Mouse (Mus musculus) lung, embryonic 15.5 days (tissue): ENCODE measurements around the gene Col19a1. TPM values are rescaled to one million over a fixed set of nuclear protein-coding genes. Genes with fewer than 3 reads are reported as not detected.
"Not testable (repeated sequence)": the region's sequence is repeated elsewhere in the genome, so short reads cannot be mapped to it uniquely, and the experiment has no call there.

Experiments used
- ATAC-seq: fragments of 200-750 bp; cut with Nextera tagmentation; 2 replicates; pipeline ENCODE4 v1.8.0; 2017; ENCODE audit warnings: moderate number of reproducible peaks, borderline replicate concordance; ENCODE audit not compliant: low FRiP score, low TSS enrichment; ENCODE audit errors: extremely low read depth
- H3K27ac ChIP-seq: fragments of 300-500 bp; sonication (generic); 2 replicates; pipeline ENCODE4 v1.5.1; 2015; ENCODE audit warnings: moderate library complexity, mild to moderate bottlenecking, inconsistent platforms
- H3K27me3 ChIP-seq: fragments of 300-500 bp; sonication (generic); 2 replicates; pipeline ENCODE4 v1.6.1; 2015; ENCODE audit warnings: inconsistent platforms
- H3K36me3 ChIP-seq: fragments of 300-500 bp; sonication (generic); 2 replicates; pipeline ENCODE4 v1.6.1; 2015; ENCODE audit warnings: inconsistent platforms
- H3K4me1 ChIP-seq: fragments of 300-500 bp; sonication (generic); 2 replicates; pipeline ENCODE4 v1.6.1; 2015; ENCODE audit warnings: inconsistent platforms
- H3K4me2 ChIP-seq: fragments of 300-500 bp; sonication (generic); 2 replicates; pipeline ENCODE4 v1.6.1; 2015; ENCODE audit warnings: inconsistent platforms, mild to moderate bottlenecking, moderate library complexity
- H3K4me3 ChIP-seq: fragments of 300-500 bp; sonication (generic); 2 replicates; pipeline ENCODE4 v1.5.1; 2015; ENCODE audit warnings: mild to moderate bottlenecking, inconsistent platforms
- H3K9ac ChIP-seq: fragments of 300-500 bp; sonication (generic); 2 replicates; pipeline ENCODE4 v1.6.1; 2015; ENCODE audit warnings: inconsistent platforms
- H3K9me3 ChIP-seq: fragments of 300-500 bp; sonication (generic); 2 replicates; pipeline ENCODE4 v1.6.1; 2016; ENCODE audit warnings: inconsistent platforms
- WGBS: fragments of 180-500 bp; shearing (Covaris S2); methylation state at CpG from one replicate; pipeline ENCODE4 v1.1.7; 2015; 5-methylcytosine and 5-hydroxymethylcytosine counted together
- polyA plus RNA-seq: library from polyadenylated mRNA; unstranded; fragments of >200 nt; fragmentation: Nextera tagmentation; extraction: Ambion mirVana; gene quantifications from 2 replicates; pipeline ENCODE4 v1.2.1, GENCODE M21; 2015

Gene Col19a1
- polyA plus RNA-seq = 0.09 and 0.12 TPM in 2 replicates

DNA sequence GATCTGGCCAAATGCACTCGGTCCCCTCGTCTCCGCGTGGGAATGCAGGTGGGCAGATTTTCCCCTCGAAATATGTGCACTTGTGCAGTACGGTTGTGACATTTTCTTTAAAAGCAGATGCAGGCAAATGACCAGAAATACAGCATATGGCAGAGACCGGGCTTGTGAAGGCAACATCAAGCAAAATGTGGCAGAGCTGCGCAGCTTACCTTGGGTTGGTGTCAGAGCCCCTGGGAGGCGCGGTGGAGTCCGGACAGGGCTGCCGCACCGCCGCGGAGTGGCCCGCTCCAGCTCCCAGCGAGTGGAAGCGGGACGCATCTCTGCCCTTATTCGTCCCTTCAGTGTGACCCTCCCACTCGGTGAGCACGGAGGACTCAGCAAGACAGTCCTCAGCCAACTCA lies at the start of gene Col19a1:
Gene Col19a1, minus strand, starts transcription at position 332 of the 401 bp plus-strand sequence.
- Histone ChIP-seq H3K36me3 (no peaks in the 10 kb centered on the region), H3K9me3 (no peaks in the 10 kb centered on the region), H3K4me1 (no peaks in the 10 kb centered on the region), H3K4me3 (peak within 1 kb of the TSS; percentile 44), H3K27ac (no peak within 1 kb of the TSS), H3K4me2 (peak within 1 kb of the TSS; percentile 97), H3K9ac (0 out of 2 replicates have a peak within 1 kb of the TSS, but pooled peaks have one; percentile 30), H3K27me3 (peaks cover 58% of the 10 kb centered on the region)
- WGBS = 1% methylated on average over 22 of the region's 22 CpGs
- ATAC-seq = 0 out of 2 replicates have a peak, but pooled peaks have one; percentile 20

DNA sequence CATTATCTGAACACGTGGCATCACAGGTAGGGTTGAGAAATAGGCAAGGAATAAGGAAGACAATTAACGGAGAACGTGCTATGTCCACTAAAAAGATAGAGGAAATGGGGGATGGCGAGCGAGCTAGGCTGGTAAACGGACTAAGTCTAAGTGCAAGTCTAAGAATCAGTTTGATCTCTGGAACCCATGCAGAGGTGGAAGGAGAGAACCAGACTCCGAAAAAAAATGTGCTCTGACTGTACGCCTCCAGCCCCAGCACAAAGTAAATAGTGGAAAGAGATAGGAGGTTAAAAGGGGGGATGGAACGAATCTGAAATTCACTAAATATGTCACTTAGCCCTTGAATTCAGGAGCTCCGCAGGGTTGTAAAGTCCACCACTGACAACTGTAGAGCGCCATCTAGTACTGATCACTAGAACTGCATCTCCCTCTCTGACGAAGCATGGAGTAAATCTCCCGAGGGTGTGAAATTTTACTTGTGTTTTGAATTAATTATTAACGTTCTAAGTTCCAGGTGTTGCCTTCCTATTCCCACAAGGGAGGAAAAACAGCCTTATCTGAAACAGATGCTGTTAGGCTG lies 46.4 kb upstream of the Col19a1 start:
- no peak for ATAC-seq
- H3K4me2 ChIP-seq = no peak overlapping the region
- H3K4me3 ChIP-seq = no peak overlapping the region
- H3K36me3 ChIP-seq = no peaks in the 10 kb centered on the region
- H3K9ac ChIP-seq = no peak overlapping the region
- H3K27me3 ChIP-seq = no peaks in the 10 kb centered on the region
- WGBS = 28% methylated on average over 14 of the region's 14 CpGs
- no peaks in the 10 kb centered on the region for H3K9me3 ChIP-seq
- H3K27ac ChIP-seq = no peak overlapping the region
- no peaks in the 10 kb centered on the region for H3K4me1 ChIP-seq

GRCm38 (mm10) chr1:24612556-24612955 lies 25.3 kb upstream of the Col19a1 start:
- H3K4me3 ChIP-seq, H3K4me2 ChIP-seq, H3K4me1 ChIP-seq, H3K27ac ChIP-seq, ATAC-seq, H3K36me3 ChIP-seq, H3K9ac ChIP-seq, H3K9me3 ChIP-seq, H3K27me3 ChIP-seq: not testable (repeated sequence)
- under 1% methylated on average over 2 of the region's 2 CpGs for WGBS

DNA sequence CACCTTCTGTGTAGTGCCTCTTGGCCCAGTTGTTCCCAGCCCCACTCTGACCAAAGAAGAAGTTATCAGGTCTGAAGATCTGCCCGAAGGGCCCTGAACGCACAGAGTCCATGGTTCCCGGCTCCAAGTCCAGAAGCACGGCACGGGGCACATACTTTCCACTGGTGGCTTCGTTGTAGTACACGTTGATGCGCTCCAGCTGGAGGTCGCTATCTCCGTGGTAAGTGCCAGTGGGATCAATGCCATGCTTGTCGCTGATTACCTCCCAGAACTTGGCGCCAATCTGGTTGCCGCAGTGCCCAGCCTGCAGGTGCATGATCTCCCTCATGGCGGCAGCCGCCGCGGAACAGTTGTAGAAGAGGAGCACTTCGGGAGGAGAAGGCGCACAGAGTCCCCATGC lies 7.8 kb upstream of the Col19a1 start:
- Histone ChIP-seq H3K27ac (no peak overlapping the region), H3K9ac (no peak overlapping the region), H3K4me1 (no peaks in the 10 kb centered on the region), H3K4me2 (no peak overlapping the region), H3K27me3 (no peaks in the 10 kb centered on the region), H3K36me3 (no peaks in the 10 kb centered on the region), H3K4me3 (no peak overlapping the region), H3K9me3 (no peaks in the 10 kb centered on the region)
- no peak for ATAC-seq
- 94% methylated on average over 19 of the region's 19 CpGs for WGBS

- Histone ChIP-seq H3K27me3 (peaks cover 58% of the 10 kb centered on the region), H3K9ac (0 out of 2 replicates have a peak overlapping the region, but pooled peaks have one; percentile 30), H3K4me2 (peak overlapping the region; percentile 97), H3K9me3 (no peaks in the 10 kb centered on the region), H3K27ac (no peak overlapping the region), H3K4me3 (peak overlapping the region; percentile 44), H3K4me1 (no peaks in the 10 kb centered on the region), H3K36me3 (no peaks in the 10 kb centered on the region)
- peak; percentile 90 for ATAC-seq
- WGBS = under 1% methylated on average over 72 of the region's 72 CpGs
Observed at GRCm38 (mm10) chr1:24586370-24587140, 717 bp downstream of the Col19a1 start.

GRCm38 (mm10) chr1:24572602-24573001 lies 14.7 kb downstream of the Col19a1 start:
- no peak for ATAC-seq
- no peak overlapping the region for H3K9ac ChIP-seq
- H3K4me1 ChIP-seq = no peaks in the 10 kb centered on the region
- H3K36me3 ChIP-seq = no peaks in the 10 kb centered on the region
- no peak overlapping the region for H3K4me2 ChIP-seq
- no peak overlapping the region for H3K27ac ChIP-seq
- 78% methylated on average over 8 of the region's 8 CpGs for WGBS
- H3K9me3 ChIP-seq = no peaks in the 10 kb centered on the region
- no peaks in the 10 kb centered on the region for H3K27me3 ChIP-seq
- H3K4me3 ChIP-seq = no peak overlapping the region

DNA sequence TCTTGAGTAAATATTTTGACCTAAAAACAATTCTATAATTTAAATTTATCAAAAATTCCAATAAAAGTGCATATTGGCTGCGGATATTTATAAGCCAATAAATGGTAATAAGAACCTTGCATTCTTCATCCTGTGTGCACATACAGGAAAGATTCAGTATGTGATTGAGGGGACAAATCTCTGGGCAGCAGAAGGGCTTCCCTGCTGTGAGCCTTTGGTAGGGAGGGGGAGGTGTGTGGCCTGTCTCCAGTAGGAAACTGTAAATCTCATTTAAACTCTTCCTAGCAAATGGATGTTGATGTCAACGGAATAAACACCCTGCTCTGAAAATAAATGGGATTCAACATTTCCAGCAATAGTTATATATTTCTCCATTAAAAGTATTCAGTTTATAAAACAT lies 23.2 kb downstream of the Col19a1 start:
- H3K27me3 ChIP-seq = no peaks in the 10 kb centered on the region
- ATAC-seq = no peak
- 54% methylated on average over 2 of the region's 2 CpGs for WGBS
- H3K4me2 ChIP-seq = no peak overlapping the region
- no peak overlapping the region for H3K4me3 ChIP-seq
- no peaks in the 10 kb centered on the region for H3K4me1 ChIP-seq
- H3K9me3 ChIP-seq = no peaks in the 10 kb centered on the region
- H3K27ac ChIP-seq = no peak overlapping the region
- no peak overlapping the region for H3K9ac ChIP-seq
- no peaks in the 10 kb centered on the region for H3K36me3 ChIP-seq

DNA sequence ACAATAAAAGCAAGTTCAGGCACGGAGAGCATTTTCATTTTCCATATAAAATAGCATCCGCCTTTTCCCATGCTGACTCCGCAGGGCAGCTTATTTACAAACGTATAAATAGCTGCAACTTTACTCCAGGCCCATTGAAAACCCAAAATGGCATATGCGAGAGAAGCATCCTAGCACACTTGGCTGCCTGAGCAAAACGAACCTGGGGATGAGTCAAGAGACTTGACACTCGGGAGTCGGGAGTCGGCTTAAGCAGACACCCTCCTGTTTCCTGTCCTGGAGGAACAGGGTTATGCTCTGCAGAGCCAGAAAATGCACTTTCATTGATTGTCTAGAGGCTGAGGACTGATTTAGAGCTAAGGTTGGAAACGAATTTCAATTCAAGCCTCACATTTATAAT lies 29.3 kb downstream of the Col19a1 start:
- no peaks in the 10 kb centered on the region for H3K9me3 ChIP-seq
- no peak overlapping the region for H3K9ac ChIP-seq
- H3K27me3 ChIP-seq = no peaks in the 10 kb centered on the region
- H3K36me3 ChIP-seq = no peaks in the 10 kb centered on the region
- no peak overlapping the region for H3K4me3 ChIP-seq
- WGBS = 61% methylated on average over 10 of the region's 10 CpGs
- no peak overlapping the region for H3K27ac ChIP-seq
- H3K4me2 ChIP-seq = no peak overlapping the region
- ATAC-seq = no peak
- H3K4me1 ChIP-seq = no peaks in the 10 kb centered on the region

DNA sequence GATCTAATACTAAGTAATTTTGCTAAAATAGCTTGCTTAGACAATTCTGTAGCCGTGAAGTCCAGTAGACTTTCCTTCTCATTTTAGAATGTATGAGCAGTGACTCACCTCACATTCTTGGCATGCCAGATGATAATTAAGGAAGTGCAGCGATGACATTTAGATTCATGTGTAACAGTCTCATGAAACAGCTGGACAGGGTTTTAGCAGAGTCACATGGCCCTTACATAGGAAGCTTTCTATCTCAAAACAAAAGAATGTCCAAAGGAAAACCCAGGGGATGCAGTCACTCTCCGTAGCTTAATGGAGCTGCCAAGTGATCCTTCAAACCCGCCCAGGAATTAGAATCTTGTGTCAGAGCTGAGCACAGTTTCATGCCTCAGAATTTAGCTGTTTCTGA lies 33.8 kb downstream of the Col19a1 start:
- no peaks in the 10 kb centered on the region for H3K27me3 ChIP-seq
- 22% methylated on average over 4 of the region's 4 CpGs for whole genome bisulfite sequencing
- no peak overlapping the region for H3K9ac ChIP-seq
- no peaks in the 10 kb centered on the region for H3K9me3 ChIP-seq
- no peak for ATAC-seq
- H3K4me1 ChIP-seq = peaks cover 5% of the 10 kb centered on the region; the same call in 1 of the 2 replicates
- no peaks in the 10 kb centered on the region for H3K36me3 ChIP-seq
- H3K4me3 ChIP-seq = no peak overlapping the region
- H3K27ac ChIP-seq = no peak overlapping the region
- no peak overlapping the region for H3K4me2 ChIP-seq

DNA sequence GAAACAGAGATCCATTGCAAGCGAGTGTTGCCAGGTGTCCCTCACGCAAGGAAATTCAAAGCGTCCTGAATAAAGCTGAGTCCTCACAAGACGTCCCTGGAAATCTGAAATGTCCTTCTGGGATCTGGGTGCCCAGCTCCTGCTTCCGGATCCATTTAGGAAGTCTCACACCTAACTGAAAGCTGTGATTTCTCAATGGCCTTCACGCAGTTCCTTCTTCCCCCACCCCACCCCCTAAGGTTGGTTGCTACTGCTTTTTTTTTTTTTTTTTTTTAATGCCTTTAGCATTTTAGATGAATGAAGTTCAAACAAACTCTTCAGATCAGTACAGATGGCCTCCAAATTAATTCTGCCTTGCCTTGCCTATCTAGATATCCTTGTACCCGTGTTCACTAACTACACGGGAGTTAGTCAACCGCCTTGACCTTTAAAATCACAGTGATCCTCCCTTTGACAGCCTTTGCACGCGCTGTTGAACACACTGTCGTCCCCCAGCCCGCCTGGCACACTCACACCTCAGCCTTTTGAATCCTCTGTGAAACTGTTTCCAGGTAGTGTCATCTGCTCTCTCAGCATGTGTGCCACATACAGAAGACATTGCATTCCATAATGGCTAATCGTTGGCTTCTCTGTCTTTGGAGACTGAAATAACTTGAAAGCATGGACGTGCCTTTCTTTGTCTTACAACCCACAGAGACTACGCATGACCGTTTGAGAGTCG lies 36.6 kb downstream of the Col19a1 start:
- no peaks in the 10 kb centered on the region for H3K27me3 ChIP-seq
- peaks cover 5% of the 10 kb centered on the region; the same call in 1 of the 2 replicates for H3K4me1 ChIP-seq
- no peaks in the 10 kb centered on the region for H3K36me3 ChIP-seq
- 70% methylated on average over 18 of the region's 18 CpGs for WGBS
- H3K27ac ChIP-seq = no peak overlapping the region
- no peaks in the 10 kb centered on the region for H3K9me3 ChIP-seq
- no peak overlapping the region for H3K9ac ChIP-seq
- H3K4me3 ChIP-seq = no peak overlapping the region
- 0 out of 2 replicates have a peak overlapping the region, but pooled peaks have one; percentile 27 for H3K4me2 ChIP-seq
- ATAC-seq = no peak

- 22% methylated on average over 10 of the region's 10 CpGs for WGBS
- H3K4me2 ChIP-seq = peak overlapping the region; percentile 27; the same call in 1 of the 2 replicates
- no peak for ATAC-seq
- H3K9me3 ChIP-seq = no peaks in the 10 kb centered on the region
- H3K27me3 ChIP-seq = no peaks in the 10 kb centered on the region
- H3K36me3 ChIP-seq = no peaks in the 10 kb centered on the region
- no peak overlapping the region for H3K27ac ChIP-seq
- H3K4me3 ChIP-seq = no peak overlapping the region
- no peak overlapping the region for H3K9ac ChIP-seq
- peaks cover 5% of the 10 kb centered on the region; the same call in 1 of the 2 replicates for H3K4me1 ChIP-seq
Observed at GRCm38 (mm10) chr1:24550031-24550430, 37.2 kb downstream of the Col19a1 start.

DNA sequence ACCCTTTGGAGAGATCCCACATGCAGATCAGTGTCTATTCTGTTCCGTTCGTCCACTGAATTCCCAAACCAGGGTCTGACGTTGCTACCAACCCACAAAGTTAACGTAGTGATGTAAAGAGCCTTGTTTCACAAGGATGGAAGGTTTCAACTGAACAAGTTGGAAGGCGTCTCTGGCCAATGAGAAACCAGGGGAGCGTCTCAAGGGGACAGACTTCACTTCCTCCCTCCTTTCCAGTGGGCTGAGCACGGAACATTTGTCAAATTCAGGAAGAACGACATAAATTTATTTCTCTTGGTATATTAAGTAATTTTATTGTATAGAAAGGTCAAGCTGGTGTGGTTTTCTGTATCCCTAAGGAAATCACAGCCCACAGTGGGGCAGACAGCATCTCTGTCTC lies 38.2 kb downstream of the Col19a1 start:
- H3K27ac ChIP-seq = no peak overlapping the region
- 67% methylated on average over 8 of the region's 8 CpGs for WGBS
- no peak overlapping the region for H3K4me3 ChIP-seq
- H3K4me2 ChIP-seq = no peak overlapping the region
- ATAC-seq = no peak
- H3K9ac ChIP-seq = no peak overlapping the region
- no peaks in the 10 kb centered on the region for H3K9me3 ChIP-seq
- H3K36me3 ChIP-seq = no peaks in the 10 kb centered on the region
- H3K27me3 ChIP-seq = no peaks in the 10 kb centered on the region
- peaks cover 5% of the 10 kb centered on the region; the same call in 1 of the 2 replicates for H3K4me1 ChIP-seq
